Mouse (Mus musculus): ENCODE results near the gene Clk2. TPM values are rescaled to one million over a fixed set of nuclear protein-coding genes. Genes with fewer than 3 reads are reported as not detected.
A peak's percentile ranks its signal among the peaks of the same experiment; 100 is the strongest.

The Clk2 gene
- polyA plus RNA-seq, 1 experiment from 2014 or later, result 21.2 TPM

DNA sequence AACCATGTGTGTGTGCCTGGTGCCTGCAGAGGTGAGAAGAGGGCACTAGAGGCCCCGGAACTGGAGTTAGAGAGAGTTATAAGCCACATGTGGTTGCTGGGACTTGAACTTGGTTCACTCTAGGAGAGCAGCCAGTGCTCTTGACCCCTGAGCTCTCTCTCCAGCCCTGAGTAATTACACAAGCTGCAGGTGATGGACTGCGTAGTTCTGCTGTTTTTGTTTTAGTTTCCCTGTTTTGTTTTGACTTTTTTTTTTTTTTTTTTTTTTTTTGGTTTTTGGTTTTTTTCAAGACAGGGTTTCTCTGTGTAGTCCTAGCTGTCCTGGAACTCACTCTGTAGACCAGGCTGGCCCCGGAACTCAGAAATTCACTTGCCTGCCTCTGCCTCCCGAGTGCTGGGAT is 2.8 kb upstream of the Clk2 start:
- no peak overlapping the region for H3K4me2 ChIP-seq (replicated peaks)
- WGBS, result 78% methylated on average over 4 of the region's 4 CpGs
- no peak overlapping the region for H3K27ac ChIP-seq
- H3K36me3 ChIP-seq, result no peaks in the 10 kb centered on the region
- H3K27me3 ChIP-seq (replicated peaks), result no peaks in the 10 kb centered on the region
- H3K9ac ChIP-seq, result no peak overlapping the region
- ATAC-seq, result no peak
- H3K9me3 ChIP-seq, result no peaks in the 10 kb centered on the region
- no peak overlapping the region for H3K4me3 ChIP-seq (replicated peaks)
- peaks cover 31% of the 10 kb centered on the region for H3K4me1 ChIP-seq (replicated peaks)

- Histone ChIP-seq H3K4me3 (replicated peaks) (no peak overlapping the region), H3K36me3 (peaks cover 5% of the 10 kb centered on the region; the same call in 1 of the 2 replicates), H3K9ac (no peak overlapping the region), H3K9me3 (no peaks in the 10 kb centered on the region), H3K4me1 (replicated peaks) (peaks cover 31% of the 10 kb centered on the region), H3K27me3 (replicated peaks) (no peaks in the 10 kb centered on the region), H3K27ac (no peak overlapping the region), H3K4me2 (replicated peaks) (no peak overlapping the region)
- 87% methylated on average over 1 of the region's 1 CpGs for WGBS
- no peak for ATAC-seq
Measured at GRCm38 (mm10) chr3:89163123-89163522, 1.5 kb upstream of the Clk2 start.

DNA sequence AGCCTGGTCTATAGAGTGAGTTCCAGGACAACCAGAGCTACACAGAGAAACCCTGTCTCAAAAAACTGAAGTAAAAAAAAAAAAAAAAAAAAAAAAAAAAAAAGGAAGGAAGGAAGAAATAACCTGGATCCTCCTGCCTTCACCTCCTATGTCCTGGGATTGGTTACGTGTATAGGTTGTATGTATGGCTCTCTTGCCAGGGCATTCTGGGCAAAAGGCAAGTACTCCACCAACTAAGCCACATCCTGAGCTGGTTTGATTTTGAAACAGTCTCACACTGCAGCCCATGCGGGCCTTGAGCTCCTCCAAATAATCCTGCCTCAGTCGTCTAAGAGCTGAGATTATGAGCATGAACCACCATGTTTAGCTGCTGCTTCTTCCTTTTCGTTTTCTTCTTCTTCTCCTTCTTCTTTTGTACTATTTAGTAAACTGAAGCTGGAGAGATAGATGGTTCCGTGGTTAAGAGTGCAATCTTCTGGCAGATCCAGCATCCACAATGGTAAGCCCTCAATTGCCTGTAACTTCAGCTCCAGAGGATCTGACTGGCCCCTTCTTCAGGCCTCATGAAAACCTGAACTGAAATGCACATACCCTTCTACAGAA is 851 bp upstream of the Clk2 start:
- 0 out of 2 replicates have a peak overlapping the region, but pooled peaks have one; percentile 97 for H3K27ac ChIP-seq
- peak overlapping the region; percentile 69 for H3K4me2 ChIP-seq (replicated peaks)
- H3K4me3 ChIP-seq (replicated peaks), result peak overlapping the region; percentile 91; the same call in 1 of the 2 replicates
- H3K9ac ChIP-seq, result peak overlapping the region; percentile 98; the same call in 1 of the 2 replicates
- 71% methylated on average over 5 of the region's 5 CpGs for WGBS
- H3K36me3 ChIP-seq, result peaks cover 11% of the 10 kb centered on the region
- no peaks in the 10 kb centered on the region for H3K27me3 ChIP-seq (replicated peaks)
- peaks cover 29% of the 10 kb centered on the region for H3K4me1 ChIP-seq (replicated peaks)
- ATAC-seq, result no peak
- no peaks in the 10 kb centered on the region for H3K9me3 ChIP-seq

GRCm38 (mm10) chr3:89165268-89165870 is 774 bp downstream of the Clk2 start:
- H3K27ac ChIP-seq, result peak overlapping the region; percentile 97
- H3K36me3 ChIP-seq, result peaks cover 27% of the 10 kb centered on the region
- ATAC-seq, result no peak
- WGBS, result 14% methylated on average over 12 of the region's 12 CpGs
- H3K4me2 ChIP-seq (replicated peaks), result peak overlapping the region; percentile 69
- peak overlapping the region; percentile 98 for H3K9ac ChIP-seq
- peaks cover 17% of the 10 kb centered on the region for H3K4me1 ChIP-seq (replicated peaks)
- H3K4me3 ChIP-seq (replicated peaks), result peak overlapping the region; percentile 91
- H3K27me3 ChIP-seq (replicated peaks), result no peaks in the 10 kb centered on the region
- no peaks in the 10 kb centered on the region for H3K9me3 ChIP-seq

- ATAC-seq, result no peak
- H3K4me3 ChIP-seq (replicated peaks), result no peak overlapping the region
- no peaks in the 10 kb centered on the region for H3K27me3 ChIP-seq (replicated peaks)
- H3K9ac ChIP-seq, result no peak overlapping the region
- peaks cover 16% of the 10 kb centered on the region for H3K4me1 ChIP-seq (replicated peaks)
- WGBS, result 94% methylated on average over 19 of the region's 19 CpGs
- peaks cover 32% of the 10 kb centered on the region for H3K36me3 ChIP-seq
- H3K27ac ChIP-seq, result no peak overlapping the region
- H3K9me3 ChIP-seq, result no peaks in the 10 kb centered on the region
- no peak overlapping the region for H3K4me2 ChIP-seq (replicated peaks)
Measured at GRCm38 (mm10) chr3:89166945-89167344, 2.4 kb downstream of the Clk2 start.

- H3K36me3 ChIP-seq, result peaks cover 48% of the 10 kb centered on the region
- no peak overlapping the region for H3K4me2 ChIP-seq (replicated peaks)
- H3K9me3 ChIP-seq, result no peaks in the 10 kb centered on the region
- H3K27ac ChIP-seq, result no peak overlapping the region
- no peak overlapping the region for H3K4me3 ChIP-seq (replicated peaks)
- ATAC-seq, result no peak
- WGBS, result 87% methylated on average over 11 of the region's 11 CpGs
- H3K4me1 ChIP-seq (replicated peaks), result peaks cover 6% of the 10 kb centered on the region
- no peak overlapping the region for H3K9ac ChIP-seq
- no peaks in the 10 kb centered on the region for H3K27me3 ChIP-seq (replicated peaks)
Measured at GRCm38 (mm10) chr3:89174844-89175243, 10.2 kb downstream of the Clk2 start.

GRCm38 (mm10) chr3:89175544-89175943 is 10.9 kb downstream of the Clk2 start:
- H3K4me2 ChIP-seq (replicated peaks), result no peak overlapping the region
- no peaks in the 10 kb centered on the region for H3K27me3 ChIP-seq (replicated peaks)
- H3K4me3 ChIP-seq (replicated peaks), result no peak overlapping the region
- peaks cover 6% of the 10 kb centered on the region for H3K4me1 ChIP-seq (replicated peaks)
- no peak overlapping the region for H3K27ac ChIP-seq
- peaks cover 44% of the 10 kb centered on the region for H3K36me3 ChIP-seq
- no peak overlapping the region for H3K9ac ChIP-seq
- H3K9me3 ChIP-seq, result no peaks in the 10 kb centered on the region
- WGBS, result 89% methylated on average over 10 of the region's 10 CpGs
- ATAC-seq, result no peak

DNA sequence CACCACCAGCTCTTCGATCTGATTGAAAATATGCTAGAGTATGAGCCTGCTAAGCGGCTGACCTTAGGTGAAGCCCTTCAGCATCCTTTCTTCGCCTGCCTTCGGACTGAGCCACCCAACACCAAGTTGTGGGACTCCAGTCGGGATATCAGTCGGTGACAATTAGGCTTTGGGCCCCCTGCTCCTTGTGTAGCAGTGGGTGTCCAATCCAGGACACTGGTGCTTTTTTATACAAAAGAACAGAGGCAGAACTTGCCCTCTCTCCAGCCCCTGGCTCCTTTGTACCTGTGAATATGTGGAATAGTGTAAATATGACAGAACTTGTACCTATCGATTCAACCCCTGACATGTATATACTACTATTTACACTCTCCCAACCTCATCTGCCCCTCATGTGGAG is 11.8 kb downstream of the Clk2 start:
- Histone ChIP-seq H3K9ac (no peak overlapping the region), H3K4me3 (replicated peaks) (no peak overlapping the region), H3K9me3 (no peaks in the 10 kb centered on the region), H3K4me1 (replicated peaks) (peaks cover 6% of the 10 kb centered on the region), H3K27me3 (replicated peaks) (no peaks in the 10 kb centered on the region), H3K36me3 (peaks cover 47% of the 10 kb centered on the region), H3K4me2 (replicated peaks) (no peak overlapping the region), H3K27ac (0 out of 2 replicates have a peak overlapping the region, but pooled peaks have one; percentile 24)
- WGBS, result 85% methylated on average over 7 of the region's 7 CpGs
- ATAC-seq, result peak; percentile 3; the same call in 1 of the 2 replicates

DNA sequence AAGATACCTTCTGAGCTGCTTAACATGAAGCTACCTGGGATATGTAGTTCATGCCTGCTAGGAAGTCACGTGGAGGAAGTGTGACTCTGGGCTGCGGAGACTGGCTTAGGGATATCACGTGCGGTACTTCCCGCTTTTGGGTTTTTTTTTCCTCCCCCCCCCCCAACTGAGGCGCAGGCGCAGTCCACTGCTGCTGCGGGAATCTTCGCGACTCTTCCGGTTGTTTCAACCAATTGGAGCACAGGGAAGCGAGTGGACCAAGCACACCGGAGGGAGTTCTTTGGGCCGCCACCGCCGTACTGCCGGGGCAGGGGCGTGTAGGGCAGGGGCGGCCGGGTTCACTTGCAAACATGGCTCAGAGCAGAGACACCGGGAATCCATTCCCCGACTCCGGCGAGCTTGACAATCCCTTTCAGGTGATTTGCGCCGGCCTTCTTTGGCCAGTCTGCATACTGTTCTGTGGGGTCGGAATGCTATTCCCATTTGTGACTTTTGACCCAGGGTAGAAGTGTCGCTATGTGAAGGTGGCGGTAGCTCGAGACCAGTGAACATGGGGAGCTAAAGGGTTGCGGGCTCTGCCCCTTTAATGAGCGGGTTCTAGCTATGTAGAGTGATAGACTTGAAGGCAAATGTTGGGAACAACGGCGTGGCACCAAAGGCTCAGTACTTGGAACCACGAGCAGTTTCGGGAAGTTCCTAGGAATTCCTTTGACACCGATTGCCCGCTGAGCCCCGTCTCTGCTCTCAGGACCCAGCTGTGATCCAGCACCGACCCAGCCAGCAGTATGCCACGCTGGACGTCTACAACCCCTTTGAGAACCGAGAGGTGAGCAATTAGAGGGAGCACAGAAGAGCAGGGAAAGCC is 12.9 kb downstream of the Clk2 start, which contains the start of gene Scamp3:
TSS of gene Scamp3 (plus strand) at position 232 of the 865 bp plus-strand sequence.
- Histone ChIP-seq H3K36me3 (peaks cover 53% of the 10 kb centered on the region), H3K4me2 (replicated peaks) (peak within 1 kb of the TSS; percentile 82), H3K27ac (peak within 1 kb of the TSS; percentile 79), H3K27me3 (replicated peaks) (no peaks in the 10 kb centered on the region), H3K4me1 (replicated peaks) (peaks cover 9% of the 10 kb centered on the region), H3K9me3 (no peaks in the 10 kb centered on the region), H3K4me3 (replicated peaks) (peak within 1 kb of the TSS; percentile 72), H3K9ac (peak within 1 kb of the TSS; percentile 82)
- under 1% methylated on average over 43 of the region's 43 CpGs for WGBS
- ATAC-seq, result peak; percentile 96

DNA sequence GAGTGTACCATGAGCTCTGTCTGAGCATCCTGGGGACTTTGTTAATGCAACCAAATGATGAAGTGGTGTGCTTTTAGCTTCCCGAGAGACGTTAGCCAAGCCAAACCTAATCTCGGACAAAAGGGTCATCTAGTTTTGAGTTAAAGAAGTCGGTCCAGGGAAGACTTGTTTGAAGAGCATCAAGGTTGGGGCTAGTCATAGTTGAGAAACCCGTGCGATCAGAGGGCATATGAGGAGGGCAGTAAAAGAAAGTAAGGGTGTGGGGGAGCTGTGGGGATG is 13.5 kb downstream of the Clk2 start:
- H3K9me3 ChIP-seq, result no peaks in the 10 kb centered on the region
- H3K27ac ChIP-seq, result peak overlapping the region; percentile 79
- H3K4me3 ChIP-seq (replicated peaks), result peak overlapping the region; percentile 72
- peaks cover 54% of the 10 kb centered on the region for H3K36me3 ChIP-seq
- H3K4me1 ChIP-seq (replicated peaks), result peaks cover 12% of the 10 kb centered on the region
- peak overlapping the region; percentile 82 for H3K9ac ChIP-seq
- H3K27me3 ChIP-seq (replicated peaks), result no peaks in the 10 kb centered on the region
- H3K4me2 ChIP-seq (replicated peaks), result peak overlapping the region; percentile 82
- no peak for ATAC-seq
- 5% methylated on average over 6 of the region's 6 CpGs for WGBS

- H3K4me1 ChIP-seq (replicated peaks), result peaks cover 21% of the 10 kb centered on the region
- H3K4me3 ChIP-seq (replicated peaks), result no peak overlapping the region
- H3K36me3 ChIP-seq, result peaks cover 46% of the 10 kb centered on the region
- no peak overlapping the region for H3K9ac ChIP-seq
- ATAC-seq, result no peak
- no peaks in the 10 kb centered on the region for H3K9me3 ChIP-seq
- no peak overlapping the region for H3K27ac ChIP-seq
- H3K4me2 ChIP-seq (replicated peaks), result peak overlapping the region; percentile 82
- no peaks in the 10 kb centered on the region for H3K27me3 ChIP-seq (replicated peaks)
- 87% methylated on average over 11 of the region's 11 CpGs for WGBS
Measured at GRCm38 (mm10) chr3:89179056-89179455, 14.5 kb downstream of the Clk2 start.

GRCm38 (mm10) chr3:89181749-89182500 is 17.3 kb downstream of the Clk2 start:
- 92% methylated on average over 27 of the region's 27 CpGs for WGBS
- Histone ChIP-seq H3K9ac (no peak overlapping the region), H3K4me1 (replicated peaks) (peaks cover 37% of the 10 kb centered on the region), H3K27ac (0 out of 2 replicates have a peak overlapping the region, but pooled peaks have one; percentile 32), H3K9me3 (no peaks in the 10 kb centered on the region), H3K27me3 (replicated peaks) (no peaks in the 10 kb centered on the region), H3K4me3 (replicated peaks) (no peak overlapping the region), H3K36me3 (peaks cover 24% of the 10 kb centered on the region), H3K4me2 (replicated peaks) (no peak overlapping the region)
- no peak for ATAC-seq

Data from intestine, embryonic 15.5 days (tissue).